Mouse (Mus musculus) G1E (cell line): ENCODE results near the gene Gzf1.

Experiments
- CTCF ChIP-seq: IDR thresholded peaks from 2 replicates; pipeline ENCODE4 v1.5.1; 2012; ENCODE audit warnings: low read depth, low read length, inconsistent platforms, mixed read lengths
- GATA2 ChIP-seq: IDR thresholded peaks from 2 replicates; pipeline ENCODE4 v1.6.1; 2012; ENCODE audit warnings: low read depth, low read length, inconsistent platforms, borderline replicate concordance

DNA sequence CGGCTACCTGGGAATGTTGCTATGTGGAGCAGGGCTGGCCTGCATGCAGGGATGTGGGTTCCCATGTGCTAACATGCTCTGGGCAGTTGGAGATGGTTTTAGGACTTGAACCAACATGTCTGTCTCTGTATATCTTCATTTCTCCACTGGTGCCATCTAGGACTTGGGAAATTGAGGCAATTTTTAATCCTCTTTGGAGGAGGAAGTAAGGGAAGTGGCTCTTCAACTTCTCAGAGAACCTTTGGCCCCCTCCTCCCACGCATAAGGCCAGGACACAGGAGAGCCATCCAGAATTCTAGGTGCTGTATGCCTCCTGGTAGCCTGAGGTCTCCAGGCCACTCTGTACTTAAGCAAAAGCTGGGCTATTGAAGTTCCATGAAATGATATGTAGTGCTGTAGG is 4.1 kb downstream of the Gzf1 start:
- no peak for TF ChIP-seq CTCF
- TF ChIP-seq GATA2 = no peak
